Mouse (Mus musculus): ENCODE results near the gene Tspan3.

DNA sequence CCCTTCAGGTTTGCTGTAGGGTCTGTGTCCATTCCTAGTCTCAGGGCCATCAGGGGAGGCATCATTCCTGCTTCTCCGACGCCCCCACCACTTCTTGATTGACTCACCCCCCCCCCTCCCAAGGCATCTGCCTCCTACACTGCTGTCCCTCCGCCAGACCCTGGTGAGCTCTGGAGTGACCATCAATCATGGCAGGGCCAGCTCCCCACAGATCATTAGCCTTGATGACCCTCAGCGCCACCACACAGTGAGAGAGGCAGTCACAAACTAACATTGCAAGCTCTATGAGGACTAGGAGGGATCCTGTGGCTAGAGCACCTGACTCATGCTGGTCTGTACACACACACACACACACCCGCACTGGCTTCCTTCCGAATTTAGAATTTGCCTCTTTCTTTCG lies 60.4 kb downstream of the Tspan3 start:
- TF ChIP-seq CTCF (IDR thresholded peaks at IDR 0.05; ENCODE audit: low read depth) (no peak), EP300 (optimal IDR thresholded peaks at IDR 0.05) (no peak)
